Mouse (Mus musculus): Measurements from ENCODE around the gene Aph1b.

- TF ChIP-seq ZC3H11A (IDR thresholded peaks at IDR 0.05; ENCODE audit: borderline replicate concordance, low read depth, low read length) (no peak), MAFK (IDR thresholded peaks at IDR 0.05; ENCODE audit: insufficient read depth, low read depth, low read length) (no peak), ZNF384 (IDR thresholded peaks at IDR 0.05; ENCODE audit: low read depth, low read length) (no peak)
Observed at GRCm38 (mm10) chr9:66748390-66748789, 46.9 kb downstream of the Aph1b start.

All from ES-E14 (cell line).